Mouse (Mus musculus): ENCODE data around the gene Ccdc149. TPM values are rescaled to one million over a fixed set of nuclear protein-coding genes. Genes with fewer than 3 reads are reported as not detected.

The Ccdc149 gene
- polyA plus RNA-seq, 1 experiment from 2014 or later: 3.4 TPM

- no peak for ATAC-seq
Observed at GRCm38 (mm10) chr5:52355612-52356011, 115.7 kb downstream of the Ccdc149 start.

GRCm38 (mm10) chr5:52354441-52354840, 116.9 kb downstream of the Ccdc149 start:
- 39% methylated on average over 4 of the region's 4 CpGs for WGBS
- DNase-seq (ENCODE audit: low spot score) (peak; percentile 48), ATAC-seq (peak; percentile 70)
- Histone ChIP-seq H3K27ac (ENCODE audit: low read length) (no peak overlapping the region), H3K27me3 (replicated peaks; ENCODE audit: insufficient read depth, low read length) (no peaks in the 10 kb centered on the region), H3K4me1 (ENCODE audit: insufficient read depth, low read depth, low read length) (no peaks in the 10 kb centered on the region), H3K9ac (replicated peaks; ENCODE audit: low read depth) (no peak overlapping the region), H3K4me3 (ENCODE audit: low read depth, low read length) (no peak overlapping the region), H3K9me3 (ENCODE audit: low read length) (no peaks in the 10 kb centered on the region), H3K36me3 (ENCODE audit: insufficient read depth, low read length) (no peaks in the 10 kb centered on the region), H3K4me2 (replicated peaks; ENCODE audit: low read depth, low read length) (no peak overlapping the region)
- 0 out of 2 replicates have a peak, but pooled peaks have one; percentile 15 for TF ChIP-seq EP300 (IDR thresholded peaks at IDR 0.05)
- no peak for TF ChIP-seq CTCF (IDR thresholded peaks at IDR 0.05)

More at GRCm38 (mm10) chr5:52355612-52356011, 115.7 kb downstream of the Ccdc149 start:
- no peaks in the 10 kb centered on the region for H3K27me3 ChIP-seq (replicated peaks; ENCODE audit: insufficient read depth, low read length)
- H3K9me3 ChIP-seq (ENCODE audit: low read length): no peaks in the 10 kb centered on the region
- no peak overlapping the region for H3K9ac ChIP-seq (replicated peaks; ENCODE audit: low read depth)
- no peaks in the 10 kb centered on the region for H3K36me3 ChIP-seq (ENCODE audit: insufficient read depth, low read length)
- no peak overlapping the region for H3K4me3 ChIP-seq (ENCODE audit: low read depth, low read length)
- H3K27ac ChIP-seq (ENCODE audit: low read length): no peak overlapping the region
- TF ChIP-seq EP300 (IDR thresholded peaks at IDR 0.05) (no peak), CTCF (IDR thresholded peaks at IDR 0.05) (no peak)
- peaks cover 3% of the 10 kb centered on the region; the same call in 1 of the 2 replicates for H3K4me1 ChIP-seq (ENCODE audit: insufficient read depth, low read depth, low read length)
- H3K4me2 ChIP-seq (replicated peaks; ENCODE audit: low read depth, low read length): no peak overlapping the region
- WGBS: 62% methylated on average over 7 of the region's 7 CpGs
- DNase-seq (ENCODE audit: low spot score): no peak

GRCm38 (mm10) chr5:52352730-52353129, 118.6 kb downstream of the Ccdc149 start:
- Histone ChIP-seq H3K4me2 (replicated peaks; ENCODE audit: low read depth, low read length) (no peak overlapping the region), H3K4me1 (ENCODE audit: insufficient read depth, low read depth, low read length) (no peaks in the 10 kb centered on the region), H3K4me3 (ENCODE audit: low read depth, low read length) (no peak overlapping the region), H3K36me3 (ENCODE audit: insufficient read depth, low read length) (no peaks in the 10 kb centered on the region), H3K27ac (ENCODE audit: low read length) (no peak overlapping the region), H3K9ac (replicated peaks; ENCODE audit: low read depth) (no peak overlapping the region), H3K9me3 (ENCODE audit: low read length) (no peaks in the 10 kb centered on the region), H3K27me3 (replicated peaks; ENCODE audit: insufficient read depth, low read length) (no peaks in the 10 kb centered on the region)
- 70% methylated on average over 5 of the region's 5 CpGs for WGBS
- no peak for TF ChIP-seq CTCF (IDR thresholded peaks at IDR 0.05)
- no peak for TF ChIP-seq EP300 (IDR thresholded peaks at IDR 0.05)
- no peak for DNase-seq (ENCODE audit: low spot score)
- ATAC-seq: no peak

GRCm38 (mm10) chr5:52351561-52351960, 119.8 kb downstream of the Ccdc149 start:
- H3K4me1 ChIP-seq (ENCODE audit: insufficient read depth, low read depth, low read length): no peaks in the 10 kb centered on the region
- TF ChIP-seq EP300 (IDR thresholded peaks at IDR 0.05): no peak
- TF ChIP-seq CTCF (IDR thresholded peaks at IDR 0.05): no peak
- no peak overlapping the region for H3K4me3 ChIP-seq (ENCODE audit: low read depth, low read length)
- no peak for ATAC-seq
- H3K9me3 ChIP-seq (ENCODE audit: low read length): no peaks in the 10 kb centered on the region
- 90% methylated on average over 2 of the region's 2 CpGs for WGBS
- DNase-seq (ENCODE audit: low spot score): no peak
- no peaks in the 10 kb centered on the region for H3K27me3 ChIP-seq (replicated peaks; ENCODE audit: insufficient read depth, low read length)
- H3K9ac ChIP-seq (replicated peaks; ENCODE audit: low read depth): no peak overlapping the region
- no peak overlapping the region for H3K27ac ChIP-seq (ENCODE audit: low read length)
- H3K4me2 ChIP-seq (replicated peaks; ENCODE audit: low read depth, low read length): no peak overlapping the region
- H3K36me3 ChIP-seq (ENCODE audit: insufficient read depth, low read length): no peaks in the 10 kb centered on the region

DNA sequence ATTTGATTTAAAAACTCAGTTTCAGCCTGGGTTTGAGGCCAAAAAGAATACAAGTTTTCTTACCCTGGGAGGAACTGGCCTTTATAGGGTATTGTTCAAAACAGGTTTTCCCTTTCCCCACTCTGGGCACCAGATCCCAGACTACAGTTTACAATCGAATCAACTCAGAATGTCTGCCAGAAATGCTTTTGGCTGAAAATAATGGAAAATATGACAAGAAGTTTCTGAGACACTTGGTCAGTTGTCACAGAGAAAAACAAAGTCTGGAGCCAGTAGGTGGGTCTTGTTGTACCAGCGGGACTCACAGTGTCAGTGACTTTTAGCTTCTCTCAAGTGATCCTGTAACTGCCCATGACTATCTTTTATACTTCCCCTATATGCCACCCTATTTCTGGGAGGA, 120.9 kb downstream of the Ccdc149 start:
- H3K4me1 ChIP-seq (ENCODE audit: insufficient read depth, low read depth, low read length): no peaks in the 10 kb centered on the region
- no peak overlapping the region for H3K4me3 ChIP-seq (ENCODE audit: low read depth, low read length)
- WGBS: 60% methylated on average over 2 of the region's 2 CpGs
- no peak overlapping the region for H3K4me2 ChIP-seq (replicated peaks; ENCODE audit: low read depth, low read length)
- peak; percentile 44 for ATAC-seq
- DNase-seq (ENCODE audit: low spot score): peak; percentile 68
- no peaks in the 10 kb centered on the region for H3K9me3 ChIP-seq (ENCODE audit: low read length)
- H3K36me3 ChIP-seq (ENCODE audit: insufficient read depth, low read length): no peaks in the 10 kb centered on the region
- no peak for TF ChIP-seq EP300 (IDR thresholded peaks at IDR 0.05)
- no peak for TF ChIP-seq CTCF (IDR thresholded peaks at IDR 0.05)
- H3K27ac ChIP-seq (ENCODE audit: low read length): no peak overlapping the region
- H3K27me3 ChIP-seq (replicated peaks; ENCODE audit: insufficient read depth, low read length): no peaks in the 10 kb centered on the region
- H3K9ac ChIP-seq (replicated peaks; ENCODE audit: low read depth): no peak overlapping the region

DNA sequence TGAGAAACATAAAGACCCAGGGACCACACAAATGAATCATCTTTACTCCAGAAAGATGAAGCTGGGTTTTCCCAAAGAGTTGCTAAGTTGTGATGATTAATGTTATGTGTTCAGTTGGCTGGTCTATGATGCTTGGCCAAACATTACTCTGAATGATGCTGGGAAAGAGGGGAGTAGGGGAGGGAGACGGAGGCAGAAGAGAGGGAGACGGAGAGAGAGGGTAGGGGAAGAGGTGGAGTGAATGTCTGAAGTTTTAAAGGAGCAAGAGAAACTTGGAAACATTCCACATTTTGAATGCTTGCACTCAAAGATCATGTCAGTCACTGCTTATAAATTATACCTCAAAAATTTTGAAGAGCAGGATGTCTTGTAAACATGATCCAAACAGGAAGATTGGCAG, 124.4 kb downstream of the Ccdc149 start:
- Histone ChIP-seq H3K9me3 (ENCODE audit: low read length) (no peaks in the 10 kb centered on the region), H3K27me3 (replicated peaks; ENCODE audit: insufficient read depth, low read length) (no peaks in the 10 kb centered on the region), H3K4me3 (ENCODE audit: low read depth, low read length) (no peak overlapping the region), H3K4me2 (replicated peaks; ENCODE audit: low read depth, low read length) (no peak overlapping the region), H3K36me3 (ENCODE audit: insufficient read depth, low read length) (no peaks in the 10 kb centered on the region), H3K4me1 (ENCODE audit: insufficient read depth, low read depth, low read length) (no peaks in the 10 kb centered on the region), H3K9ac (replicated peaks; ENCODE audit: low read depth) (no peak overlapping the region), H3K27ac (ENCODE audit: low read length) (no peak overlapping the region)
- ATAC-seq (peak; percentile 65), DNase-seq (ENCODE audit: low spot score) (peak; percentile 36)
- no peak for TF ChIP-seq CTCF (IDR thresholded peaks at IDR 0.05)
- peak; percentile 38; the same call in 1 of the 2 replicates for TF ChIP-seq EP300 (IDR thresholded peaks at IDR 0.05)
- WGBS: 56% methylated on average over 2 of the region's 2 CpGs

DNA sequence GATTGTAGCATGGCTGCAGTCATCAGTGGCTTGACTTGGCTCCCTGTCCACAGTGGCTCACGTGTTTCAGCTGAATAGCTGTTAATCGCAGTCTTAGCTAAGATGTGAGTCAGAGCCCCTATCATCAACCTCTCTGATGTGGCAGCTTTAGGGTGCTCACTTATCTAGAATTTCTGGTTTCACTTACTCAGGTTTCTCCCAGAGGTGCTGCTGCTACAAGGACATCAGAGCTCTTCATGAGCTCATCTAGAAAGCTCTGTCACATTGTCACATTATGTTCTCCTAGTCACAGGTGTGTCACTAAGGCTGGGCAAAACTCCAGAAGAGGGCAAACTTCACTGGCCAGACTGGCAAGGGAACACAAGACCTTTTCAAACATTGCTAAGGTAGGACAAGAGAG, 132.2 kb downstream of the Ccdc149 start:
- H3K9me3 ChIP-seq (ENCODE audit: low read length): no peaks in the 10 kb centered on the region
- H3K4me3 ChIP-seq (ENCODE audit: low read depth, low read length): no peak overlapping the region
- no peak overlapping the region for H3K27ac ChIP-seq (ENCODE audit: low read length)
- no peak overlapping the region for H3K4me2 ChIP-seq (replicated peaks; ENCODE audit: low read depth, low read length)
- H3K9ac ChIP-seq (replicated peaks; ENCODE audit: low read depth): no peak overlapping the region
- H3K4me1 ChIP-seq (ENCODE audit: insufficient read depth, low read depth, low read length): no peaks in the 10 kb centered on the region
- WGBS: 73% methylated on average over 2 of the region's 2 CpGs
- no peaks in the 10 kb centered on the region for H3K36me3 ChIP-seq (ENCODE audit: insufficient read depth, low read length)
- no peak for DNase-seq (ENCODE audit: low spot score)
- no peak for TF ChIP-seq CTCF (IDR thresholded peaks at IDR 0.05)
- no peak for TF ChIP-seq EP300 (IDR thresholded peaks at IDR 0.05)
- no peak for ATAC-seq
- H3K27me3 ChIP-seq (replicated peaks; ENCODE audit: insufficient read depth, low read length): no peaks in the 10 kb centered on the region
